Mouse (Mus musculus) thymus, adult 2 months (tissue): Measurements from ENCODE around the gene Lyrm4.

Source experiments
- CTCF ChIP-seq: fragments of 200-500 bp; IDR thresholded peaks from 2 replicates; pipeline ENCODE4 v1.5.1; 2012; ENCODE audit warnings: mild to moderate bottlenecking, control low read depth, low read length, moderate library complexity, borderline replicate concordance; ENCODE audit not compliant: control insufficient read depth, poor library complexity, insufficient read depth; ENCODE audit errors: extremely low read depth
- POLR2A ChIP-seq: fragments of 200-500 bp; IDR thresholded peaks from 2 replicates; pipeline ENCODE4 v1.6.1; 2012; ENCODE audit warnings: mild to moderate bottlenecking, low read length, control low read depth, moderate library complexity; ENCODE audit not compliant: control insufficient read depth, poor library complexity, insufficient read depth; ENCODE audit errors: extremely low read depth

DNA sequence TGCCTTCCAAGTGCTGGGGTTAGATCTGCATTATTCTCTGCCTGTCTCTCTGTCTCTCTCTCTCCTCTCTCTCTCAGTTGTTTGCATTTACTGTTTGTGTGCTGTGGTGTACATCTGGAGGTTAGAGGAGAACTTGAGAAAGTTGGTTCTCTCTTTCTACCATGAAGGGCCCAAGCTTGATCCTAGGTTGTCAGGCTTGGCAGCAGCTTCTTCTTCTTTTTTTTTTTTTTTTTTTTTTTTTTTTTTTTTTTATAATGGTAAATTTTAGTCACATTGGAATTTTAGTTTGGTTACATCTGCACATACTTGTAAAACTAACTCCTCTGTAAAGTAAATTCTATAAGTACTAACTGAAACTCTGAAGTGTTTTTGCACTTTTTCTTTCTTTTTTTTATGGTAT, 3.3 kb upstream of the Lyrm4 start:
- no peak for TF ChIP-seq CTCF
- no peak for TF ChIP-seq POLR2A
